Mouse (Mus musculus) ES-E14 (cell line): ENCODE results near the gene Rtkn2. TPM values are rescaled to one million over a fixed set of nuclear protein-coding genes. Genes with fewer than 3 reads are reported as not detected.

Experiments
- DNase-seq: peaks from one replicate; pipeline ENCODE4 v3.0.0-alpha.2; 2013; ENCODE audit warnings: low read depth, low spot score
- H3K27ac ChIP-seq: 2 replicates; pipeline ENCODE4 v1.5.1; 2012; ENCODE audit warnings: low read depth, mild to moderate bottlenecking, low read length, moderate library complexity, mixed read lengths; ENCODE audit not compliant: poor library complexity, insufficient read depth, severe bottlenecking
- H3K36me3 ChIP-seq: 2 replicates; pipeline ENCODE4 v1.6.1; 2012; ENCODE audit warnings: mild to moderate bottlenecking, low read length, moderate library complexity, mixed read lengths; ENCODE audit not compliant: control insufficient read depth, poor library complexity, insufficient read depth, severe bottlenecking
- H3K4me1 ChIP-seq, 2 experiments: fragments of 150-350 bp in 1 of 2; sonication (generic) in 1 of 2; 2 replicates each; pipeline ENCODE4 v1.6.1; 2012; ENCODE audit warnings: low read length in 2 of 2, mild to moderate bottlenecking in 1 of 2, mixed read lengths in 1 of 2; ENCODE audit not compliant: control insufficient read depth in 2 of 2, insufficient read depth in 2 of 2, poor library complexity in 1 of 2
- H3K4me3 ChIP-seq, 2 experiments: fragments of 150-350 bp in 1 of 2; sonication (generic) in 1 of 2; 2 replicates each; pipeline ENCODE4 v1.5.1; 2012; ENCODE audit warnings: low read length in 2 of 2, low read depth in 1 of 2, mild to moderate bottlenecking in 1 of 2, mixed read lengths in 1 of 2; ENCODE audit not compliant: insufficient read depth in 1 of 2, poor library complexity in 1 of 2, severe bottlenecking in 1 of 2
- H3K9ac ChIP-seq: 2 replicates; pipeline ENCODE4 v1.6.1; 2012; ENCODE audit warnings: low read depth, mild to moderate bottlenecking, low read length, mixed read lengths; ENCODE audit not compliant: poor library complexity, insufficient read depth, severe bottlenecking
- H3K9me3 ChIP-seq: fragments of 150-350 bp; sonication (generic); 2 replicates; pipeline ENCODE4 v1.6.1; 2012; ENCODE audit warnings: low read depth, mild to moderate bottlenecking, low read length; ENCODE audit not compliant: control insufficient read depth, insufficient read depth
- CHD2 ChIP-seq: IDR thresholded peaks from 2 replicates; pipeline ENCODE4 v1.6.1; 2014; ENCODE audit warnings: mild to moderate bottlenecking, low read depth, low read length, inconsistent platforms
- HCFC1 ChIP-seq: IDR thresholded peaks from 2 replicates; pipeline ENCODE4 v1.6.1; 2012; ENCODE audit warnings: low read length, inconsistent platforms, borderline replicate concordance; ENCODE audit not compliant: insufficient read depth
- MAFK ChIP-seq: IDR thresholded peaks from 2 replicates; pipeline ENCODE4 v1.6.1; 2014; ENCODE audit warnings: mild to moderate bottlenecking, low read depth, low read length, inconsistent platforms; ENCODE audit not compliant: insufficient read depth
- ZC3H11A ChIP-seq: IDR thresholded peaks from 2 replicates; pipeline ENCODE4 v1.6.1; 2012; ENCODE audit warnings: low read depth, mild to moderate bottlenecking, inconsistent platforms, low read length, borderline replicate concordance
- ZNF384 ChIP-seq: IDR thresholded peaks from 2 replicates; pipeline ENCODE4 v1.6.1; 2012; ENCODE audit warnings: low read depth, low read length, inconsistent platforms
- in situ Hi-C, 2 experiments: fragments of 600-800 bp; cut with MboI; formaldehyde crosslinking; loops; one replicate each; pipeline ENCODE4 v1.15.1; 2025; ENCODE audit warnings: low sequenced_read_pairs in 2 of 2, inconsistent platforms in 1 of 2; ENCODE audit not compliant: unreplicated experiment in 2 of 2
- total RNA-seq: library from RNA; depleted of rRNA; stranded (reverse); fragments of 300-350 nt; gene quantifications from 2 replicates; pipeline ENCODE4 v1.2.3, GENCODE M21; 2012

Gene Rtkn2
- total RNA-seq, 1 experiment = 6.0 TPM

GRCm38 (mm10) chr10:68036368-68036980, 57.1 kb downstream of the Rtkn2 start:
- Histone ChIP-seq H3K4me3 (no peak overlapping the region), H3K9me3 (no peaks in the 10 kb centered on the region), H3K27ac (no peak overlapping the region), H3K9ac (no peak overlapping the region), H3K36me3 (no peaks in the 10 kb centered on the region), H3K4me1 (no peaks in the 10 kb centered on the region)
- in situ Hi-C loops = no loop called here
- no peak for TF ChIP-seq MAFK
- TF ChIP-seq CHD2 = no peak
- TF ChIP-seq ZNF384 = no peak
- DNase-seq = no peak

DNA sequence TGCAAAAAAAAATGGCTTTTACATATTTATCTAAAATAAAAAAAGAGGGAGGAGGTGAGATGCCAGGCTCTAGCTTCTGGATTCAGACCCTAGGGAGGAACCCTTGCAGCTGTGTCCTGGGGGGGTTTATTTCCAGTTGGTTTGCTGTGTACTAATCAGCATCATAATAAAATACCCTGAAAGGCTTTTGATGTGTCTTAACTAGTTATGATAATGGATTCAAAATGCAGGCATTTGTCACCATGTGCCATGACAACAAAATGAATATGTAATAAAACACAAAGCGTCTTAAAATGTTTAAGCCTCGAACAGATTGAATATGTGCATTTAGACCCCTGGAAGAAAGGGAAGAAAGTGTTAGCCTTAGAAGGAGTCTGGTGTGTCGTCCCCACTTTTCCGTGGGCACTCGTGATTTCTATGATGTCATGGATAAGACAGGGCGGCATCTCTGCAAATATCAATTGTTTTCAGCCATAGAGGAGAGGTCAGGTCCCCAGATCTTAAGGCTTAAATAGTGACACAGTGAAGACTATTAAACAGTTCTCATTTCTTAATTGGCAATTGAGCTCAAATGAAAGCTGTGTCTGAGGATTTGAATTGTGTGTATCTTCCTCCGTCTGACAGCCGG, 59.7 kb downstream of the Rtkn2 start:
- H3K4me3 ChIP-seq = no peak overlapping the region
- no peaks in the 10 kb centered on the region for H3K9me3 ChIP-seq
- no peaks in the 10 kb centered on the region for H3K36me3 ChIP-seq
- DNase-seq = no peak
- TF ChIP-seq ZC3H11A = no peak
- no peak for TF ChIP-seq CHD2
- TF ChIP-seq HCFC1 = no peak
- no peak for TF ChIP-seq MAFK
- TF ChIP-seq ZNF384 = no peak
- H3K9ac ChIP-seq = no peak overlapping the region
- H3K27ac ChIP-seq = no peak overlapping the region
- H3K4me1 ChIP-seq = peaks cover 0 to 2% of the 10 kb centered on the region in 2 experiments; a peak in 1 of 4 replicates
- in situ Hi-C loops = no loop called here

- no peak overlapping the region for H3K4me3 ChIP-seq
- no peak for DNase-seq
- no peak overlapping the region for H3K27ac ChIP-seq
- no peak overlapping the region for H3K9ac ChIP-seq
- TF ChIP-seq CHD2 (no peak), HCFC1 (no peak), ZNF384 (no peak), ZC3H11A (no peak), MAFK (no peak)
- peaks cover 0 to 2% of the 10 kb centered on the region in 2 experiments; a peak in 1 of 4 replicates for H3K4me1 ChIP-seq
- no peaks in the 10 kb centered on the region for H3K9me3 ChIP-seq
- H3K36me3 ChIP-seq = no peaks in the 10 kb centered on the region
- in situ Hi-C loops = no loop called here
These were observed 60.4 kb downstream of the Rtkn2 start for GRCm38 (mm10) chr10:68039641-68040205.

- no peak overlapping the region for H3K27ac ChIP-seq
- peaks cover 0 to 7% of the 10 kb centered on the region in 2 experiments; a peak in 1 of 4 replicates for H3K4me1 ChIP-seq
- DNase-seq = no peak
- no peak overlapping the region for H3K9ac ChIP-seq
- in situ Hi-C loops = no loop called here
- no peaks in the 10 kb centered on the region for H3K9me3 ChIP-seq
- no peak overlapping the region for H3K4me3 ChIP-seq
- no peaks in the 10 kb centered on the region for H3K36me3 ChIP-seq
- TF ChIP-seq ZC3H11A (no peak), CHD2 (no peak), ZNF384 (no peak), MAFK (no peak), HCFC1 (no peak)
These were observed 61.0 kb downstream of the Rtkn2 start for GRCm38 (mm10) chr10:68040394-68040793.
